Mouse (Mus musculus) erythroblast, embryonic 14.5 days (primary cell): ENCODE data around the gene Ddx41.

Experiments used
- GATA1 ChIP-seq: IDR thresholded peaks from 2 replicates; pipeline ENCODE4 v1.6.1; 2012; ENCODE audit warnings: low read length, inconsistent platforms, mixed read lengths
- TAL1 ChIP-seq: IDR thresholded peaks from 3 replicates; pipeline ENCODE4 v1.6.1; 2012; ENCODE audit warnings: low read length, inconsistent platforms, mixed read lengths

DNA sequence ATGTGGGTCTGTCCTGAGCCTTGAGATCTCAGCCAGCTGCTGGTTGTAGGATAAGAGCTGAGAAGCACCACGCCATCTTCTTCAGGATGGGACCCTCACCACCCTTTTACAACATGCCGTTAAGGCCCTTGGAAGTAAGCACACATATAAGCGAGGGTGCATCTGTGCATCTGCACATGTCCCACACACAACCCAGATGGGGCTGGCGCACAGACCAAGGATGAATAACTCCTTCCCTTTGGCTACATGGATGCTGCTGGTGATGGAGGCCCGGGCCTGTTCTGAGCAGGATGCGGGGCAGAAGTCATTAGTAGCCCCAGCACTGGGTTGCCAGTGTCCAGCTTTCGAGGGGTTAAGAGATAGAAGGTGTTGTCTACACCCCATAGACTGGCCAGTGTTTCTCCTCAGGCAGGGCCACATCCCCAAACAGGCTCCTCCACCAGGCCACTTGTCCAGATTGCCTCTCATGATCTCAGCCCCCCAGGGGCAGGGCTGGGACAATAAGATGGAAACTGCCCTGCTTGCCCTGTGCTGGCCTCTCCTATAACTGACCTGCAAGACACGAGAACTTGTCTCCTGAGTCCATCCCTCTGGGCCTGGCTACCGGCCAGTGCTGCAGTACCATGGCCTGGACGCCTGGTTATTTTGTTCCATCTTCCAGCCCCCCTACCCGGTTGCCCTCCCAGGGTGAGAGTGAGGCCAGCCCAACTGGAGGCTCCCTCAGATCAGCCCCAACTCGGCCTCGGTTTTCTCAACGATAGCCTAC, 50.2 kb downstream of the Ddx41 start:
- TF ChIP-seq GATA1 = no peak
- no peak for TF ChIP-seq TAL1
